Mouse (Mus musculus): Measurements from ENCODE around the gene 1700029P11Rik. TPM values are rescaled to one million over a fixed set of nuclear protein-coding genes. Genes with fewer than 3 reads are reported as not detected.

Gene 1700029P11Rik
- polyA plus RNA-seq (2017; shearing (Covaris generic)), result not detected

DNA sequence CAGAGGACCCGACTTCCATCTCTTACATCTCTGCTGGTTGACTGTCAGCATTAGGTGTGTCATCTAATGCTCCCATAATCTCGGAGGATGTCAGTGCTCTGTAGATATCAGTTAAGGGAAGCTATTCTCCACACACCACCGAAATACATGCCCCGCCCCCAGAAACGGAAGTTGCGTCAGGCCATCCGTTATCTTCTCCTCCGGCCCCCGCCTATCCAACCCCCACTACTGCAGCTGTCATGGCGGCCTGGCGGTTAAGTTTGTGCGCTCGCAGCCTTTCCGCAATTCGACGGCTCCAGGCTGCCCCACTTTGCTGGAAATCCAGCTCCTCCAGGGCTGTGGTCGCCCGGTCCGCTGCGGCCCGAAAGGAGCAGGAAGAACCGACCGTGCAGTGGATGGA is at the start of gene 1700029P11Rik:
TSS of gene 1700029P11Rik (plus strand) at position 220 of the 400 bp plus-strand sequence.
- no peak for ATAC-seq

DNA sequence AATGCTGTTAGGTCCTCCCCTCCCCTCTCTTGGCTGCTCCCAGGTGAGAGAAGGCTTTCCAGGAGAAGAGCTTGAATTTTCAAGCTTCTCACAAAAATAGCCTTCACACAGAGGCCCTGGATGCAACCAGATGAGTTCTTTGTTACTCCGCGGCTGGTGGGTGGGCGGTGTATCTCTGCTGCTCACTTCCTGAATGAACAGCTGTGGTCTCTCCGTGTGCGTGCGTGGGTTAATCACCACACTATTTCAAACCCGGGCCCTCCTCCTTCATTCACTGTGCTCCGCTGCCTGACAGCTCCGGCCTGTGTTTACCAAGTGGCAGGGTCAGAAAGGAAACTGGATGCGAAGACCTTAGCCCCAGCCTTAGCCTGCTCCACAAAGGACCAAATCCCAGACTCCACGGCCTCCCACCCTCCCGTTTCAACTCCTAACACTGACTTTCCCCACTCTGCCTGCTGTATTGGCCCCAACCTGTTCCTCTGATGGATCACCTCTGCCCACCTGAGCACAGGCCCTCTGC is 47.3 kb upstream of the 1700029P11Rik start:
- peak; percentile 61 for ATAC-seq

DNA sequence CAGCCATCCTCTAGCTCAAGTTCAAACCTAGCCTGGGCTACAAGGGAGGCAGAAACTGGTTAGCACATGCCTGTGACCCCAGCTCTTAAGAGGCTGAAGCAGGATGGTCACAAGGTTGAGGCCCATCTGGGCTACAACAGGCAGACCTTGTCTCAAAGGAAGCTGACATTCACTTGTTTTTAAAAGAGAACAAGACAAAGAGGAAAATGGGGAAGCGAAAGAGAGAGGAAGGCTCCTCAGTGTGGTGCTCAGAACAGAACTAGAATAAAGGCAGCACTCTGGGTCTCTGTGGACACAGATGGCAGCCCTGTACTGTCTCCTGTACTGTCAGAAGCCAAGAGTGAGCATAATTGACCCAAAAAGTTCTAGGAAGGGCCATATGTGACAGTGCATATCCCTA is 46.4 kb upstream of the 1700029P11Rik start:
- ATAC-seq, result no peak

DNA sequence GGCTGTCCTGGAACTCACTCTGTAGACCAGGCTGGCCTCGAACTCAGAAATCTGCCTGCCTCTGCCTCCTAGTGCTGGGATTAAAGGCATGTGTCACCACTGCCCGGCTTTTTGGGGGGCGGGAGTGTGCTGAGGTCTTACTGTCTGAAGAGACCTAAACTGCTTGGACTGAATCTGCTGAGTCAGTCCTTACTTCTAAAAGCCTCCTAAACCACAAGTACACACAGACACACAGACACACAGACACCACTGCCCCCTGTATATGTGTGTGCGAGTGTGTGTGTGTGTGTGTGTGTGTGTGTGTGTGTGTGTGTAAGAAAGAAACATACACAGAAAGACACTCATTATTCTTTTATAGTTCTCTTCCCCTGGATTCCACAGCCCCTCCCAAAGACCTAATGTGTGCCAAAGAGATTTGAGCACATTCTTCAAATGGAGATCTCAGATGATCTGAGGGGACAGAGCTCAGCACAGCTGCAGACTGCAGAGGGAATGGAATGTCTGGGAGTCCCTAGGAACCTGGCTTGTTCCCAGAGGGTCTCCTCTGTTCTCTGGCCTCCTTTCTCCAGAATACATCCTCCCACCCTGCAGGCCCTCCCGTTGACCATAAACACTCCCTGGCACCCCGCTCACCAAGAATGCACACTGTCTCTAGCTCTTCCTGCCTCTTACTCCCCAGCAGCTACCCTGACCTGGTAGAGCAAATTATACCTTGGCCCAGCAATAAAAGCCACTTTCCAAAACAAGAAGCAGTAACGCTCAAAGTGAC is 44.3 kb upstream of the 1700029P11Rik start:
- ATAC-seq, result no peak

DNA sequence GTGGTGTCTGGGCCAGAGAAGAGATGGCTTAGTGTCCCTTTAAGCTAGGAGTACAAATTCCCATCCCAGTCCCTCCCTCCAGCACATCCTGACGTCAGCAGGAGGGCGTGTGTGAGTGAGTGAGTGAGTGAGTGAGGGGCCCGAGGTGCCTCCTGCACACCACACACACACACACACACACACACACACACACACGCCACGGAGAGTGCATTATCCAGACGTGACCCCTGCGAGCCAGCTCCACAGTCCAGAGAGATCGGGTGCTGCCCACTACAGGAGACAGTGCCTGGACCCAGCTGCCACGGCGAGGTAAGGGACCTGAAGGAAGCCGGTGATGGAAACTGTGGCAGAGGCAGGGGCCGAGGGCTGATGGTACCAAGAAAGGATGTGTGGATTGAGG is 43.7 kb upstream of the 1700029P11Rik start, which contains the start of gene Csdc2:
TSS of gene Csdc2 (plus strand) at position 81 of the 400 bp plus-strand sequence.
- no peak for ATAC-seq

DNA sequence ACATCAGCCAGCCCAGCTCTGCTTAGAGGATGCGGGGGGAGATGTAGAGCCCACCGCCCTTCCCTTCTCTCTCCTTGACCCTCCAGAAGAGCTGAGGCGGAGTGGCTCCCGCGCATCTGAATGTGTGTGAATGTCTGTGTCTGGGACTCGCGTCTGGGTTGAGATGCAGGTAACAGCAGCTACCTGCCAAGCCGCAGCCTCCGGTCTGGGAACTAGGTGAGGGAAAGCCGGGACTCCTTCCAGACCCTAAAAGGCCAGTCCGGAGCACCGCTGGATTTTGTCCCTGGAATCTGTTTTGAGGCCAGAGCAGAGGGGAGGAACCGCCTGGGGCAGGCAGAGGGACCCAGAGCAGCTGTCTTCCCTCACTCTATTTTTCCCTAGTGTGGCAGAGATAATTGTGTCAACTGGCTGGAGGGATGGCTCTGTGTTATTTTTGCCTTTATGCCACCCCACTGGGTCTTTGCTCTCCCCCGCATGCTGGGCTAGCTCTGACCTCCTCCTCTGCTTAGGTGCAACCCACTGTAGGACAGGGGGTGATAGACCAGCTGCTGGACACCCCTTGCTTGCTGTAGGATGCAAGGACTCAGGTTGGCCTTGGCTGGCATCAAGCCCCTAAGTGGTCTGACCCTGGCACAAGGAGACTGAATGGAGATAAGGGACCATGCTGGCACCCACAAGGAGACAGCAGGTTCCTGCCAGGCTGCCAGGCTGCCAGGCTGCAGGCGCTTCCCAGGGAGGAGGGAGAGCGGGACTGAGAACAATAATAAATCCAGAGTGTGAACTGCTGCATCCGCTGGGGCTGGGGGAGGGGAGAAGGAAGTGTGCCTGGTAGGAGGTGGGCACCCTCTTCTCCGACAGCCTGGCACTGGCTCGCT is 43.0 kb upstream of the 1700029P11Rik start:
- ATAC-seq, result no peak

DNA sequence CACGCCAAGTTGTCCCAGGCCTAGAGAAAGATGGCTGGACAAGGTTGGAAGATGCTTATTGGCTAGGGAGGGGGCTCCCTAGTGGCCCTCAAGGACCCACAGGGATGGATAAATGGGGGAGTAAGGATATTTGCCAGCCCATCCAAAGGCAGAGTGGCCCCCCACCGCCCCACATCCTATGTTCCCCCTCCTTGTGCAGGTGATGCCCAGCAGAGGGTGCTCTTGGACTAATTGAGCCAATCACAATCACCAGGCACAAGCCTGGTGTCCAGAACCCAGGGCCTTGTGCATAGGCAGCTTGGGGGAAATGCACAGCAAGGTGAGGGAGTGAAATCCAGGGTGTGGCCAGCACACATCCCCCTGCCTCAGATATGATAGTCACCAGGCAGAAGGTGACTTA is 42.1 kb upstream of the 1700029P11Rik start:
- no peak for ATAC-seq

DNA sequence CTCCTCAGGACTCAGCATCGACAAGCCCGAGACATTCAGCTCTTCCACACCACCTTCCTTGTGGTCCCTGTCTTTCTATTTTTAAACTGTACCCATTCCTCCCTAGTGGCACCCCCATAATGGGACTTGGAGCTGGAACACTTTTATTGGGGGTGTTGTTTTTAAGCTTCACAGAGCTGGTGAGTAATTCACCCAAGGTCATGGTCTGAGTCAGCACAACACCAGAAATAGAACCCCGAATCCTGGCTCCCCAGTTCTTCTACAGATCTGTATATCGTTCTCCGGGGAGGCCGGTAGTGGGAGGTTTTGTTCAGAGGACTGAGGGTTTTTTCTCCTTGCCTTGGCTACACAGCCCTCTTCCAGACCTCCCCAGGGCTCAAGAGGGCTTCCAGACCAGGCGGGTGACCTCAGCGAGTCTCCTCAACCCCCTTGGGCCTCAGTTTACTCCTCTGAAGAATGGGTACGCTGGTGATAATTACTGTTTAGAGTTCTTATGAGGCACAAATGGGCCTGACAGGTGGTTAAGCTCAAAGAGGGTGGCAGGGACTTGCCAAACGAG is 41.1 kb upstream of the 1700029P11Rik start:
- no peak for ATAC-seq

DNA sequence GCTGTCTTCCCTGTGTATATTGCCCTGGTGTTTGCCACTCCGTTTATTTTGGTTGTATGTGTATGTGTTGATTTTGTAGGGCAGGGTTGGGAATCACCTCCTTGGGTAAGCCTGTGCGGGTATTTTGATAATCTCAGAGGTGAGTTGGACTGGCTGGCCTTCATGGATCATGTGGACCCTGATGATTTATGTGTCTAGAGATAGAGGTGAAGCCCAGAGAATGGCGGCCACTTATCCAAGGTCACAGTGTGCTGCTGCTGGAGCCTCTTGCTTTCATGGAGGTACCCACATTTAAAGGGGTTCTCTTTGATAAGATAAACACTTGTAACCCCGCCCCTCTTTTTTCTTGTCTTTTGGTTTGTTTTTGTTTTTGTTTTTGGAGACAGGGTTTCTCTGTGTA is 40.6 kb upstream of the 1700029P11Rik start:
- ATAC-seq, result no peak

DNA sequence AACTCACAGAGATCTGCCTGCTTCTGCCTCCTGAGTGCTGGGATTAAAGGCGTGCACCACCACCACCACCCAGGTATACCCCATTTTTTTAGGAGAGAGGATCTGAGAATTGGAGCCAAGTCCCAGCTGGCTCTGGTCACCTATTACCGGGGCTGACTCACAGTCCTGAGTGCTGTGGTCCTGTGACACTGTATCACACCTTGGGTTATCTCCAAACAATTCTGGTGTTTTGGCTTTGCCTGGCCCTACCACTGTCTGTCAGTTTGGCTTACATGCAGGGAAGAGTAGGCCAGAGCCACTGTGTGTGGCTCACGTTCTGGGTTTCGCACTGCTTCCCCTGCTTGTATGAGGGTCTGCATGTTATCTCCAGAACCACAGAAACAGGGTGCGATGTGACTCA is 40.1 kb upstream of the 1700029P11Rik start:
- ATAC-seq, result no peak

DNA sequence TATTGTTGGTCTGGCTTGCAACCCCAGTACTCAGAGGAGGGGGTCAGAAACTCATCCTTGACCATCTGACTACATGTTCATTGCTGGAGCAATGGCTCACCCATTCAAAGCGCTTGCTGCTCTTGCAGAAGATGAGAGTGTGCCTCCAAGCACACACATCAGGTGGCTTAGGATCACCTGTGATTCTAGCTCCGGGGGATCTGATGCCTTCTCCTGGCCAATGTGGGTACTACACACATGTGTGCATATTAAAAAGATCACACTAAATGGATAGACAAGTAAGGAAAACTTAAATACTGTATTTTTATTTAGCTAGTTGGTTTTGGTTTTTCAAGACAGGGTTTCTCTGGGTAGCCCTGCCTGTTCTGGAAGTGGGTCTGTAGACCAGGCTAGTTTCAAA is 39.3 kb upstream of the 1700029P11Rik start:
- ATAC-seq, result no peak

DNA sequence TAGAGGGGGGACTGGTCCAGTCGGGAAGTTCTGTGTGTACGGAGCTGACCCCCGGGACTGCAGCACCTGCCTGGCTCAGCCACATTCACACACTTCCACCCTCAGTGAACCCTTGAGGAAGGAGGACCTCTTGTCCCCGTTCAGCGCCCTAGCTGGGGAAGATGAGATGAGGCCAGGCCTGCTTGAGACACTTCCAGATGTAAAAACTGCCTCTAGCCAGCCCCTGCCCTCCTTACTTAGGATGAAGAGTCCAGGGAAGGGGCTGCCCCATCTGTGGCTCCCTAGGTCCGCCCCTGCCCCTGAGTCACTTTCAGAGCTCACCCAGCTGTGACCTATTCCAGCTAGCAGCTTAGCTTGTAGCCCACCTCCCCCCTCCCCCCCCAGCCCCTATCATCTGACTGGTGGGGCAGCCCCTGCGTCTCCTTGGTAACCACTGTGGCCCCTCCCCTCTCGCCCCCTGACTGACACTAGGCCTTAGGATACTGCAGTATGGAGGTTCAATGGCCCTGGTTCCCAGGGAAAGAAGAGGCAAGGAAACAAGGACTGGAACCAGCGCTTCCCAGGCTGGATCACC is 37.1 kb upstream of the 1700029P11Rik start:
- ATAC-seq, result no peak

DNA sequence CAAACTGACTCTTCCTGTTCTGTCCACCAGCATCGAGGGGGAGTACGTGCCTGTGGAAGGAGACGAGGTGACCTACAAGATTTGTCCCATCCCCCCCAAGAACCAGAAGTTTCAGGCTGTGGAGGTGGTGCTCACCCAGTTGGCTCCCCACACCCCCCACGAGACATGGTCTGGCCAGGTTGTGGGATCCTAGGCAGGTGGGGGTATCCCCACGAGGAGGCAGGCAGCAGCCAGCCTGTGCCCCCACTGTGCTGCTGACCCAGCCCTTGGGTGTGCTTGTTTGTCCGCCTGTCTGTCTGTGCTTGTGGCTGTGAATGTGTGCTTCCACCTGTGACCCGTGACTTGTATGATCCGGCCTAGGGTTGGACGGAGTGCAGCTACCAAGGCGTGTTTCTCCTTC is 31.3 kb upstream of the 1700029P11Rik start:
- ATAC-seq, result no peak

DNA sequence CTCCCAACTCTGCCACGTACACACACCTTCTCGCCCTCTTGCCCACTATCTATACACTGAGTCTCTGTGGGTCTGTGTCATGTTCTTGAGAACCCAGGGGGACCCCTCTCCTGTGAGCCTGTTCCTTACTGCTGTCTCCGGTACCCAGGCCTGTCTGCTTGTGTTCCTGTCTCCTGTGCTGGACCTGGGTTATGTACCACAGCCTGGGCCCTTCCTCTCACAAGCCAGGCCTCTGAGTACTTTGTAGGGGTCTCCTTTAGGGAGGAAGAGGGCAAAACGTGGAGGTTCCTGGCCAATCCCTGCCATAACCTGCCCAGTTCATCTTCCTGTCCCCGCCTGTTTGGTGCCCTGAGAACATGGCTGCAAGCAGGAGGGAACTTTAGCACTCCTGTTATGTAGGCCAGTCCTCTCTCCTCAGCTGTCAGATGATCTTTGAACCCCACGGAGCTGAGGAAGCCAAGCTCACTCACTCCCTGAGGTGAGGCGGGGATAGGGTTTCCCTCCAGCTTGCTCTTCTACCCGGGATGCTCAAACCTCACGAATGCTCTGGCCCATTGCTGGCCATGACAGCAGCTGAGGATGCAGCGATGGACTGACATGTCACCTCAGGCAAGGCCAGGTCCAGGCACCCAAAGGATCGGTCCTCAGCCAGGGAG is 30.7 kb upstream of the 1700029P11Rik start:
- no peak for ATAC-seq

DNA sequence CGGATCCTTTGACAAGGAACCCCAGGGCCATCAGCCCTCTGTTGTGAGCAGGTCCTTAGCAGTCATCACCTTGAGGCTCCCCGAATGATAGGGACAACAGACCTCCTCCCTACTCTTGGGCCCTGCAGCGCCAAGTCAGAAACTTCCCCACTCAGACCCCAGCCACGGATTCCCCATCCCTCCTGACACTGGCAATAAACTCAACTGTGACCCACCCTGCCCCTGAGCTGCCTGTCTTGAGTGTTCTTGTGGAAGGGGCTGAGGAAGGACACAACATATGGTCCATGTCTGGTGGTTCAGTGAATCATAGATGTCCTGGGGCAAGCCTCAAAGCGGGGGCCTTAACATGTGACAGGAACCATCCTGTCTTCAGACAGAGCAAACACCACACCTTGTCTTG is 29.6 kb upstream of the 1700029P11Rik start:
- no peak for ATAC-seq

DNA sequence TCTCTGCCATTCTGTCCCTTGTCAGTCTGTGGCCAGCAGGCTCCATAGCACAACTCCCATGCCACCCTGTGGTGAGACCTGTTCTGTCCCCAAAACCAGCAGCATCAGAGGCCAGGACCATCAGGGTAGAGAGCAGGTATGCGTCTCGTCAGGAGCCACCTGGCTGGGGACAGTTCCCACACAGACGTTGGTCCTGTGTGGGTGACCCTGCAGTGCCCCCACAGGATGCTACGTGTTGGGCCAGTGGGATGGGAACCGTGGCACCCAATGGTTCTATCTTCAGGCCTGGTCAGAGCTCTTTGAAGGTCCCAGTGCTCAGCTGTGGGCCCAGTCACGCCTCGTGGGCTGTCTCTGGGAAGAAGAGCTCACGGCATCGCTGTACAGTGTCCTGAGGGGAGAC is 29.2 kb upstream of the 1700029P11Rik start:
- ATAC-seq, result no peak

DNA sequence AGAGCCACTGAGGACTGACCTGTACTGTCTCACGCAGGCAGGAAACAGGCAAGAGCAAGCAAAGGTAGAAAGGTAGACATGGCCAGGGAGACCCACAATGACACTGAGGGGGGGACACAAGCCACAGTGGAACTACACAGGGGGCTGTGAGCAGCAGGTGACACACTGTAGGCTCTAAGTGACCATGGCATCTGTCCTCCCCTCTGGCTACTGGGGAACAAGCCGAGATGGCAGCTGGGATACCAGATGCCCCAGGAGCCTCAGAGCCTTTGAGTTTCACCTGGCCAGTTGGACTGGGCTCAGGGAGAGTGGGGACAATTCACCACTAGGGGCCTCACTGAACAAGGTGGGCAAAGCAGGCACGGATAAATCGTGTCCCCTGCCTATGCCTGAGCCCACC is 28.0 kb upstream of the 1700029P11Rik start:
- ATAC-seq, result no peak

DNA sequence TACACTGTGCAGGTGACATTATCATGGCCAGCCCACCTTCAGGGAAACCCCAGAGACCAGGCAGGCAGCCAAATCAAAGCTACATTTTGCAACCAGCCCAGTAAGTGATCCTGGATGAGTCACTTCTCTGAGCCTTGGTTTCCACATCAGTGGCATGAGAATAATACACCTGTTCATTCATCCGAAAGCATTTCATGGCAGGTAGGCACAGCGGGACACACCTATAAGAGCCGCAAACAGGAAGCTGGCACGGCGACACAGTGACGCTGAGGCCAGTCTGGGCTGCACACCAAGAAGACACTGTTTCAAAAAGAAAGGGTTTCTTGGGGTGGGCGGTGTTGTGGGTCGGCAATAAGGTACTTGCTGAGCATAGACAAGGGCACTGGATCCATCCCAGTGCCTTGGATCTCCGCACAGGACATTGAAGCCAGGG is 26.2 kb upstream of the 1700029P11Rik start:
- no peak for ATAC-seq

DNA sequence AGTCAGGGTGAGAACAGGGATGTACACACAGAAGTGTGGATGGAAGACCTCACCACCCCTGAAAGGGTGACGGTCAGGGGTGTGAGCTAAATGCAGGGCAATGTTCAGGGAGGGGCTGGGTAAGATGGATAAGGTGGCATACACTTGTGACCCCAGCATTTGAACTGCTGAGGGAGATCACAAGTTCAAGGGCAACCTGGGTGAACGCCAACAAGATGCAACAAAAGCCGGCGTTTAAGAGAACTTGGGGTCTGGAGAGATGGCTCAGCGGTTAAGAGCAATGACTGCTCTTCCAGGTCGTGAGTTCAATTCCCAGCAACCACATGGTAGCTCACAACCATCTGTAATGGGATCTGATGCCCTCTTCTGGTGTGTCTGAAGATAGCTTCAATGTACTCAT is 25.6 kb upstream of the 1700029P11Rik start:
- ATAC-seq, result no peak

DNA sequence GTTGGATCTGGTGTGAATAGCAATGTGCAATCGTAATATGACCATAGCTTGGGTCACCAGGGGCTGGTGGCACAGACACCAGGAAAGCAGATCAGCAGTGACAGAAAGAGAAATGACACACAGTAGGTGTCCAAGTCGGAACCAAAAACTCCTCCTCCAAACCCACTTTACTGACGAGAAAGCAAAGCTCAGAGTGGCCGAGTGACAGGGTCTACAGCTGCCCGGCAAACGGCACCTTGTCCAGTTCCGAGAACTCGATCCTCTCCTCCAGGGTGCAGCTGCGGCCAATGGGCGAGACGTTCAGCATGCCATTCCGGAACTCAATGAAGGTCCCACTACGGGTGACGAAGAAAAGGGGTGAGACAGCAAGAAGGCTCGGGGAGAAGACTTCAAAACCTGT is 24.9 kb upstream of the 1700029P11Rik start:
- no peak for ATAC-seq

DNA sequence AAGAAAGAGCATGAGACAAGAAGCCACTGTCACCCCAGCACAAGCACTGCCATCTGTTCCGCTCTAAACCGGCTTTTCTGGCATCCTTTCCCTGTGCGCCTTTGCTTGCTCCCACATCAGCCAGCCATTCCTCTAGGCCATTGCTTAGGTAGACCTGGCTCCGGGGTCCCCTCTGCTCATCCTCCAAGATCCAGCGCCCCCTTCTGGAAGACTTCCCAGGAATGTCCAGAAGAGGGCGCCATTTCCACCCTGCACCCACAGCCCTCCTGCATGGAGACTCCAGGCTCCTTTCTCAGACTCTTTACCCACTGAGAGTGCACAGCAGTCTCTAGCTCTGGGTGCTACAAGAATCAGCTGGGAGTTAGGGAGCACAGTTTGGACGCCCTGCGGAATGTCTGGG is 23.9 kb upstream of the 1700029P11Rik start:
- ATAC-seq, result no peak

DNA sequence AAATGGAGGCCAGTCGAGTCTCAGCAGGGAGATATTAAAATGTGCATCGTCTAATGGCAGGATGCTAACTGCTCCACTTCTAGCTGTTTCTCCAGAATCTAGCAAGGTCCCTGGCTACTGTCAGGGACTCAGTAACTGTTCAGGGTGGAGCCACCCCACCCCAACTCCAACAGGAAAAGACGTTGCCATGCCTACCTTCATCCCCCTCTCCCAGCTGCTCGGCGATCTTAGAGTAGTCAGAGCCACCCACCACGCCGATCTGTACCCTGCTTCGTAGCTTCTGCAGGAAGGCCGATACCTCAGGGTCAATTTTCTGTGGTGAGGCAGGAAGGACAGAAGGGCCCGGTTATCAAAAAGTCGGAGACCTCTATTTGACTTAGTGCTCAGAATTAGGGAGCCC is 22.7 kb upstream of the 1700029P11Rik start:
- no peak for ATAC-seq

Data from activated CD4-positive, CD25-positive, alpha-beta regulatory T cell, adult 4 months (primary cell).